Mouse (Mus musculus) cerebellum, adult 2 months (tissue): ENCODE data around the gene Ranbp3. TPM values are rescaled to one million over a fixed set of nuclear protein-coding genes. Genes with fewer than 3 reads are reported as not detected.
A peak's percentile ranks its signal among the peaks of the same experiment; 100 is the strongest.

Experiments
- DNase-seq, 2 experiments: peaks; one replicate each; pipeline ENCODE4 v3.0.0; 2021
- H3K27ac ChIP-seq: fragments of 200-500 bp; 2 replicates; pipeline ENCODE4 v1.5.1; 2012; ENCODE audit warnings: low read length, control low read depth, inconsistent platforms; ENCODE audit not compliant: insufficient read depth
- H3K27me3 ChIP-seq: fragments of 200-500 bp; 2 replicates; pipeline ENCODE4 v1.6.1; 2012; ENCODE audit warnings: inconsistent platforms, mild to moderate bottlenecking, low read length, moderate library complexity; ENCODE audit not compliant: control insufficient read depth, insufficient read depth
- H3K4me1 ChIP-seq: fragments of 200-500 bp; 2 replicates; pipeline ENCODE4 v1.6.1; 2011; ENCODE audit warnings: low read length; ENCODE audit not compliant: control insufficient read depth, insufficient read depth
- H3K4me3 ChIP-seq: fragments of 200-500 bp; replicated peaks from 2 replicates; pipeline ENCODE3; 2011; ENCODE audit warnings: mild to moderate bottlenecking, low read depth, low read length, control low read depth; ENCODE audit not compliant: insufficient read depth
- CTCF ChIP-seq: fragments of 200-500 bp; IDR thresholded peaks from 2 replicates; pipeline ENCODE4 v1.5.1; 2011; ENCODE audit warnings: low read depth, mild to moderate bottlenecking, control low read depth, low read length, moderate library complexity, borderline replicate concordance; ENCODE audit not compliant: insufficient read depth
- POLR2A ChIP-seq: fragments of 200-500 bp; IDR thresholded peaks from 2 replicates; pipeline ENCODE4 v1.6.1; 2011; ENCODE audit warnings: low read length, control low read depth, borderline replicate concordance; ENCODE audit not compliant: insufficient read depth
- WGBS: fragments of 180-500 bp; shearing (Covaris S2); methylation state at CpG from one replicate; pipeline ENCODE4 v1.1.7; 2018; 5-methylcytosine and 5-hydroxymethylcytosine counted together
- polyA plus RNA-seq: library from polyadenylated mRNA; depleted of rRNA; stranded (reverse); fragments of >200 nt; gene quantifications from 2 replicates; pipeline ENCODE4 v1.2.3, GENCODE M21; 2012

Gene Ranbp3
- polyA plus RNA-seq, 1 experiment = 125 TPM

DNA sequence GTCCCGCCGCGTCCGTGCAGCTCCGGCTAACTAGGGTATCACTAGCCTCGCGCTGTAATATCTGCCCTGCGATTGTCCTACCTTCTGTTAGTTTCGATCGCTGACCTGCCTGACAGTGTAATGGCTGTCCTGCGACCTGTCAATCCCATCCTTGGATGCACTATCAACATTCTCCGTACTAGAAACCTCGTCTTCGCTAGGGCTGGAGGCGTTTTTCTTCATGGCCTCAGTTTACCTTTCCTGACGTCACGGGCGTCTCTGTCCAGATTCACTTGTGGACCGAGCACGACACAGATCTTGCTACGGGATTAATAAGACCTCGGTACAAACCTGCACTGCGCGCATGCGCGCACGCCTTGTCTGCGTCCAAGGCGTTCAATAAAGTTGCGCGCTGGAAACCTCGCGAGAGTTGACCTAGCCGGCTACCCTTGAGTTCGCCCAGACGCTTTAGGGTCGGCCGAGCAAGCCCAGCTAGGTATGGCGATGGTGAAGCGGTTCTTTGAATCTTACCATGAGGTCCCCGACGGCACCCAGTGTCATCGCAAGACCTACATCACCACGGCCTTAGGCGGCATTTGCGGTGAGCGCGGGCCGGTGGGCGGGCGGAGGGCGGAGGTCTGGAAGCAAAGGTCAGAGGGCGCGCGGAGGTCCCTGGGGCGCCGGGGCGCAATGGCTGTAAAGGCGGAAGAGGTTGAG is 44.4 kb downstream of the Ranbp3 start, which contains the start of the genes Ndufa11 and Vmac:
Gene Ndufa11, plus strand, starts transcription at position 405 of the 696 bp plus-strand sequence.
Gene Vmac, minus strand, starts transcription at position 660 of the 696 bp plus-strand sequence.
- Histone ChIP-seq H3K4me1 (peaks cover 15% of the 10 kb centered on the region), H3K4me3 (peak within 1 kb of the TSS; percentile 71), H3K27ac (peak within 1 kb of the TSS; percentile 29), H3K27me3 (no peaks in the 10 kb centered on the region)
- peak; percentile 91 to 92 for DNase-seq
- under 1% methylated on average over 59 of the region's 59 CpGs for WGBS
- no peak for TF ChIP-seq CTCF
- peak; percentile 89; the same call in 1 of the 2 replicates for TF ChIP-seq POLR2A

DNA sequence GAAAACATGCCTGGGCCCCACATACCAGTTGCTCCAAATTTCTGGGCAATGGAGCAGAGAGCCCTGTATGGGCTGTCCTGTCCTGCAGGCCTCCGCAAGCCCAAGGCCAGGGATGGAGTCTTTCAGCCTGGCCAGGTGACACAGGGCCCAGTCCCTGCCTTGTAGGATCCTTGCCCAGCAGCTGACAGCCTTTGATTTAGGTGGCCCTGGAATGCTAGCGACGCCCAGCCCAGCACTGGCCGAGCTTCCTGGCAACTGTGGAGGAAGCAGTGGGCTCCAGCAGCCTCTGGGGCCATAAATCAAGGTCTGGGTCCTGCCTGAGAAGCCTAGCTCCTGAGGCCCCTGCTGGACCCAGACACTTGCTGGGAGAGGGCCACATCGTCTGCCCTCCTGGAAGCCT is 49.3 kb downstream of the Ranbp3 start:
- 73% methylated on average over 5 of the region's 5 CpGs for WGBS

GRCm38 (mm10) chr17:56723419-56724161 is 50.5 kb downstream of the Ranbp3 start:
- WGBS = 71% methylated on average over 11 of the region's 11 CpGs
- H3K4me3 ChIP-seq = no peak overlapping the region
- H3K27me3 ChIP-seq = no peaks in the 10 kb centered on the region
- H3K4me1 ChIP-seq = peaks cover 18% of the 10 kb centered on the region
- TF ChIP-seq CTCF (0 out of 2 replicates have a peak, but pooled peaks have one; percentile 3), POLR2A (no peak)
- DNase-seq = no peak
- no peak overlapping the region for H3K27ac ChIP-seq

More for the DNA sequence above, 49.3 kb downstream of the Ranbp3 start:
- no peak for DNase-seq
- Histone ChIP-seq H3K27me3 (no peaks in the 10 kb centered on the region), H3K4me1 (peaks cover 13% of the 10 kb centered on the region), H3K4me3 (no peak overlapping the region), H3K27ac (no peak overlapping the region)
- TF ChIP-seq POLR2A = no peak
- no peak for TF ChIP-seq CTCF

- H3K27me3 ChIP-seq = no peaks in the 10 kb centered on the region
- DNase-seq = no peak
- H3K27ac ChIP-seq = no peak overlapping the region
- H3K4me3 ChIP-seq = no peak overlapping the region
- peaks cover 16% of the 10 kb centered on the region for H3K4me1 ChIP-seq
- 20% methylated on average over 7 of the region's 7 CpGs for WGBS
- TF ChIP-seq CTCF (no peak), POLR2A (no peak)
Observed at GRCm38 (mm10) chr17:56727029-56727649, 54.0 kb downstream of the Ranbp3 start.

- TF ChIP-seq CTCF (no peak), POLR2A (no peak)
- 28% methylated on average over 12 of the region's 12 CpGs for WGBS
- H3K4me1 ChIP-seq = peaks cover 16% of the 10 kb centered on the region
- H3K4me3 ChIP-seq = no peak overlapping the region
- H3K27me3 ChIP-seq = no peaks in the 10 kb centered on the region
- no peak overlapping the region for H3K27ac ChIP-seq
- DNase-seq = no peak
Observed at GRCm38 (mm10) chr17:56727659-56728058, 54.6 kb downstream of the Ranbp3 start.

- Histone ChIP-seq H3K4me1 (peaks cover 16% of the 10 kb centered on the region), H3K4me3 (no peak overlapping the region), H3K27me3 (no peaks in the 10 kb centered on the region), H3K27ac (no peak overlapping the region)
- no peak for TF ChIP-seq CTCF
- no peak for TF ChIP-seq POLR2A
- WGBS = 36% methylated on average over 12 of the region's 12 CpGs
- no peak for DNase-seq
Observed at GRCm38 (mm10) chr17:56728117-56728516, 55.0 kb downstream of the Ranbp3 start.

DNA sequence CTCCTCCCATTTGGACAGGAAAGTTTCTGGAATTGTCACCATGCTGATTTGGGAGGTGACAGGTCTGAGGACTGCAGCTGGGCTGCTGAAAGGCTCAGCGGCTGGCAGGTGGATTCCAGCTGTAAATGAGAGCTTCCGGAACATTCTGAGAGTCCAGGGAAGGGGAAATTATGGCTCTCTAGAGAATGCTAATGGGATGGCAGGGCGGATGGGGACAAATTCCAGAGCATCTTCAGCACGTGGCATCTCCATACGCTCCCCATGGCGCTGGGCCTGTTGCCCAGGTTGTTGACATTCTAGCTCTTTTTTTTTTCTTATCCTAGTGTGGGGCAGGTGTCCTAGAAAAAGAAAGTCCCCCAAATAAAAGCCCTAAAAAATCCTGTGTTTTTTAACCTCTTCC is 56.1 kb downstream of the Ranbp3 start:
- no peak overlapping the region for H3K4me3 ChIP-seq
- H3K4me1 ChIP-seq = peaks cover 16% of the 10 kb centered on the region
- no peak overlapping the region for H3K27ac ChIP-seq
- TF ChIP-seq POLR2A (no peak), CTCF (no peak)
- peak; percentile 65 to 71 for DNase-seq
- H3K27me3 ChIP-seq = no peaks in the 10 kb centered on the region
- 18% methylated on average over 6 of the region's 6 CpGs for WGBS
